Mouse (Mus musculus): Measurements from ENCODE around the gene Rapgef4.

DNA sequence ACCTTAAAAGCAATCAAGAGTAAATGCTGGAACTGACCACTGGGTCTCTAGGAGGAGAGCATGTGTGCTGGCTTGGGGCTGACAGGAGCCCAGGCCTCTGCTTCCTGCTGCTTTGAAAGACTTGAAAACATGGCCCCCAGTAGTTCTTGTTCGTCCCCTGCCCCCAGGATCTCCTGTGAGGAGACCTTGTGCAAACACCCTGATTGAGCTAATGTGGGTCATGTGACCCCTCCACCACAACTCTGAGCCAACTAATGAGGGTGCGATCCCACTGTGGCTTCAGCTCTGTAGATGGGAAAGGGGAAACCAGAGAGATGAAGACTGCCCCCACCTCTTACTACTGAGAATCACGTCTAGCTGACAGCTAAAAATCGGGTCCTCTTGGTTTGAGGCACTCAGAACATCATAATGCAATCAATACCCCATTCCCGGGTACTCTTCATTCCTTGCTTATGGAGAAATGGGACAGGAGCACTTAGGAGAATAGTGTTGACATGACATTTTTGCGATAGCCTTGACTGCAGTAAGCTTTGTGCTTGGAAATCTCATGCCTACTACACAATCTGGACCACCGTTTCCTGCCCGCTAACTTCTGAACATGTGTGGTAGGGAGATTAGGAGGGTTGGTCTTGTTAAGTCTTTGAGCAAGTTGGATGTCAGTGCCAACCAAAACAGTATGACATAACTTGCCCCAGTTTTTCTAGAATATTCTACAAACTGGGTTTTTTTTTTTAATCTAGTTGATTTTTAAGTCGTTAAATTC lies 170.9 kb downstream of the Rapgef4 start:
- TF ChIP-seq MAX (IDR thresholded peaks at IDR 0.05), result no peak
- TF ChIP-seq CTCF (IDR thresholded peaks at IDR 0.05; ENCODE audit: control insufficient read depth, insufficient read depth, insufficient read length), result no peak
- TF ChIP-seq USF1 (IDR thresholded peaks at IDR 0.05; ENCODE audit: low read depth), result no peak
- no peak for TF ChIP-seq MYOG (IDR thresholded peaks at IDR 0.05; ENCODE audit: control insufficient read depth, extremely low read depth, insufficient read length)
